Mouse (Mus musculus): ENCODE measurements around the gene Snrnp70.

- TF ChIP-seq CTCF (IDR thresholded peaks at IDR 0.05; ENCODE audit: control insufficient read depth, insufficient read depth, low read length) (no peak), POLR2A (IDR thresholded peaks at IDR 0.05; ENCODE audit: borderline replicate concordance, control insufficient read depth, low read depth, low read length) (no peak)
Observed at GRCm38 (mm10) chr7:45336319-45336718, 59.2 kb downstream of the Snrnp70 start.
